Mouse (Mus musculus) E14TG2a.4 (cell line): ENCODE results near the gene Sympk.

Experiments
- CTCF ChIP-seq: conservative IDR thresholded peaks from 2 replicates; pipeline ENCODE4 v1.5.1; 2014; ENCODE audit warnings: low read length
- NANOG ChIP-seq: IDR thresholded peaks from 2 replicates; pipeline ENCODE4 v1.6.1; 2014; ENCODE audit warnings: borderline replicate concordance, low read length, mixed read lengths
- POU5F1 ChIP-seq: IDR thresholded peaks from 2 replicates; pipeline ENCODE4 v1.6.1; 2014; ENCODE audit warnings: low read length, borderline replicate concordance

GRCm38 (mm10) chr7:19076586-19076991 lies 52.4 kb downstream of the Sympk start:
- TF ChIP-seq CTCF (no peak), POU5F1 (no peak), NANOG (no peak)
